Mouse (Mus musculus): ENCODE measurements around the gene Ptprm. TPM values are rescaled to one million over a fixed set of nuclear protein-coding genes. Genes with fewer than 3 reads are reported as not detected.

Ptprm gene
- total RNA-seq, 1 experiment from 2014 or later = not detected

DNA sequence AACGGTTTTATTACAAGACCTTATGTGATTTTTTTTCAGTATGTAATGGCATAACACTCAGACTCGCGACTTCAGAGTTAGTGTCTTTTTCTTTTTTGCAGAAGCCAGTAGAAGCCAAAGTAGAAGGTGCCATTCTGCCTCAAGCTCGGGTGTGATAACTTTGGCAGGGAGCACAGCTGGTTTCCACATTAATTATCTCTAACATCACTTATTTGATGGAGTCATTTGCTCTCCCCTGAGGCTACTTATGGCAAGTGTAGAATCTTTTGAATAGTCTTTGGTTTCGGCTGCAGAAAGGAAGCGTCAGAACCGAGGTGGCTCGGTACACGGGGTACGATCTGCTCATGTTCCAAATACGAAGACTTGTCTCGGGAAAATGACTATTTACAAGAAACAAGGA is 620.7 kb downstream of the Ptprm start:
- no peak for ATAC-seq (replicated peaks in 1 of 2; ENCODE audit: insufficient read depth in 1 of 2, low FRiP score in 2 of 2, low TSS enrichment in 1 of 2, low read depth in 1 of 2, poor library complexity in 2 of 2, severe bottlenecking in 2 of 2)

GRCm38 (mm10) chr17:66729979-66730378 is 624.3 kb downstream of the Ptprm start:
- no peak for ATAC-seq (replicated peaks in 1 of 2; ENCODE audit: insufficient read depth in 1 of 2, low FRiP score in 2 of 2, low TSS enrichment in 1 of 2, low read depth in 1 of 2, poor library complexity in 2 of 2, severe bottlenecking in 2 of 2)

GRCm38 (mm10) chr17:66720992-66721351 is 633.3 kb downstream of the Ptprm start:
- no peak for ATAC-seq (replicated peaks in 1 of 2; ENCODE audit: insufficient read depth in 1 of 2, low FRiP score in 2 of 2, low TSS enrichment in 1 of 2, low read depth in 1 of 2, poor library complexity in 2 of 2, severe bottlenecking in 2 of 2)

- ATAC-seq (replicated peaks in 1 of 2; ENCODE audit: insufficient read depth in 1 of 2, low FRiP score in 2 of 2, low TSS enrichment in 1 of 2, low read depth in 1 of 2, poor library complexity in 2 of 2, severe bottlenecking in 2 of 2) = no peak
Measured at GRCm38 (mm10) chr17:66720200-66720991, 633.9 kb downstream of the Ptprm start.

DNA sequence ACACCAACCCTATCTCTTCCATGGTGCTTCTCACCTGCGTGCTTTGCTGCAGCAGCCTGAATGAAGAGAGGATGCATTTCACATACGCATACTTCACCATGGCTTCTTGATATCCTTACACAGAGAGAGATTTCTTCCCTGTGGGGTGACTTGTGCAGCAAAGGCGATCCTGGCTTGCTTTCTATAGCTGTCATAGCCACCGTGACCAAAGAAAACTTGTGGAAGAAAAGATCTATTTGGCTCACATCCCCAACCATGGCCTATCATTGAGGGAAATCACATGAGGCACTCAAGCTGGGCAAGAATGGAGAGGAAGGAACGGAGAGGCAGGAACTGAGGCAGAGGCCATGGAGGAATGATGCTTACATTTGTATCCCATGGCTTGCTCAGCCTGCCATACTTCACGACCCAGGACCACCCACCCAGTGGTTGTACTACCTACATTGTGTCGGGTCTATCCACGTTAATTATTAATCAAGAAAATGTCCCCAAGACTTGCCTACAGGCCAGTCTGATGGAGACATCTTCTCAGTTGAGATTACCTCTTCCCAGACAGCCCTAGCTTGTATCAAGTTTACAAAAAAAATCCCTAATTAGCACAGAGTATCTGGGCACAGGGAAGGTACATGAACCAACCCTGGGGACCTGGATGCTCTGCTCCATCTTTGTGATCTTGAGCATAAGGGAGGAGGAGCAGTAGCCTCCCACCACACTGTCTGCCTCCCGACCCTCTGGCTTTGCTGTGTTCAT is 641.6 kb downstream of the Ptprm start:
- ATAC-seq (replicated peaks in 1 of 2; ENCODE audit: insufficient read depth in 1 of 2, low FRiP score in 2 of 2, low TSS enrichment in 1 of 2, low read depth in 1 of 2, poor library complexity in 2 of 2, severe bottlenecking in 2 of 2) = no peak

DNA sequence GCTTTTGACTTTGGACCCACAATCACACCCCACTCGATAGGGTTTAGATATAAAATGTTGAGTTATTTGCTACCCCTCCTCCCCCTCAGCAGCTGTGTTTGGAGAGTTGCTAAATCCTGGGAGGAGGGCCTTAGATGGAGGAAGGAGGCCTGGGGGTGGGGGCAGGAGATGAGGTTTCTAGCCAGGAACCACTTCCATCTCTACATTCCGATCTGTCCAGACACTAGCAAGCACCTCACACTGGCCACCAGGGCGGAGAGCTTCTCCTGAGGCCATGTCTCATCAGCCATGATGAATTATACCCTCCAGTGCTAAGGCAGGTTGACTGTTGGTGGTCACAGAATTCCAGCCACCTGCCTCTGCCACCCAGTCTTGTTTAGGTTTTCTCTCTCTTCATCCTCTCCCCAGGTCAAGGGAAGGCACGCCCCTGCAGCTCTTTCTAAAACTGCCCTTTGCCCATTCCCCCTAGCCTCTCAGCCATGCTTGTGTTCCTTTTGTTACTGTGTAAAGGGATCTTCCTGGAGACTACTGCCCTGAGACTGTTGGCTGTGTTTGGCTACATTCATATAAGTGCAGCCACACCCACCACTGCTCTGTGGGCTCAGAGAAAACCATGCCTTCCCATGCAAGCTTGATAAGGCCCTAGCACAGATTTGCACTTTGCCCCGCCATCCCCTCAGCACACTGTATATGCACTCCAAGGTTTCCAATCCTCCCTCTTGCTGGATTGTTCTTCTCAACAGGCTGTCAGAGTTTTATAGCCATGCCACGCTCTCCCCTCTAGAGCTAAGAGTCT is 642.8 kb downstream of the Ptprm start:
- peak in 1 of 2 experiments; percentile 23; a peak in 1 of 4 replicates for ATAC-seq (replicated peaks in 1 of 2; ENCODE audit: insufficient read depth in 1 of 2, low FRiP score in 2 of 2, low TSS enrichment in 1 of 2, low read depth in 1 of 2, poor library complexity in 2 of 2, severe bottlenecking in 2 of 2)

GRCm38 (mm10) chr17:66710568-66710967 is 643.7 kb downstream of the Ptprm start:
- peak; percentile 61 to 93 for ATAC-seq (replicated peaks in 1 of 2; ENCODE audit: insufficient read depth in 1 of 2, low FRiP score in 2 of 2, low TSS enrichment in 1 of 2, low read depth in 1 of 2, poor library complexity in 2 of 2, severe bottlenecking in 2 of 2)

DNA sequence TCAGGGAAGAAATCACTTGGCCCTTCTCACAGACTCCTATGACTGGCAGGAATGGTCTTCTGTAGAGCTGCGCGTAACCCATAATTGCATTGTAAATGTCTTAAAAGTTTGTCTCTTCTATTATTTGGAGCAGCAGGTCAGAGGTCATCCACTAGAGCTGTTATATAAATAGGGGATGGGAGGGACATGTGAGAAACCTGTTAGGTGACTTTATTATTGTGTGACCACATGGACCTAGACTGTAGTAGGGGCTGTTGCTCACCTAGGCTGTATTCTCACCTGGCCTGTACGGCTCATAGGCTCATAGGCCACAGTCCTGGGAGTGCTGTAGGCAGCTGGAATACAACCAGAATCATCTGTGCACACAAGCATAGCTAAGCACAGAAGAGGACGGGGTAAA is 645.5 kb downstream of the Ptprm start:
- ATAC-seq (replicated peaks in 1 of 2; ENCODE audit: insufficient read depth in 1 of 2, low FRiP score in 2 of 2, low TSS enrichment in 1 of 2, low read depth in 1 of 2, poor library complexity in 2 of 2, severe bottlenecking in 2 of 2) = no peak

- ATAC-seq (replicated peaks in 1 of 2; ENCODE audit: insufficient read depth in 1 of 2, low FRiP score in 2 of 2, low TSS enrichment in 1 of 2, low read depth in 1 of 2, poor library complexity in 2 of 2, severe bottlenecking in 2 of 2) = no peak
Measured at GRCm38 (mm10) chr17:66707684-66708083, 646.6 kb downstream of the Ptprm start.

DNA sequence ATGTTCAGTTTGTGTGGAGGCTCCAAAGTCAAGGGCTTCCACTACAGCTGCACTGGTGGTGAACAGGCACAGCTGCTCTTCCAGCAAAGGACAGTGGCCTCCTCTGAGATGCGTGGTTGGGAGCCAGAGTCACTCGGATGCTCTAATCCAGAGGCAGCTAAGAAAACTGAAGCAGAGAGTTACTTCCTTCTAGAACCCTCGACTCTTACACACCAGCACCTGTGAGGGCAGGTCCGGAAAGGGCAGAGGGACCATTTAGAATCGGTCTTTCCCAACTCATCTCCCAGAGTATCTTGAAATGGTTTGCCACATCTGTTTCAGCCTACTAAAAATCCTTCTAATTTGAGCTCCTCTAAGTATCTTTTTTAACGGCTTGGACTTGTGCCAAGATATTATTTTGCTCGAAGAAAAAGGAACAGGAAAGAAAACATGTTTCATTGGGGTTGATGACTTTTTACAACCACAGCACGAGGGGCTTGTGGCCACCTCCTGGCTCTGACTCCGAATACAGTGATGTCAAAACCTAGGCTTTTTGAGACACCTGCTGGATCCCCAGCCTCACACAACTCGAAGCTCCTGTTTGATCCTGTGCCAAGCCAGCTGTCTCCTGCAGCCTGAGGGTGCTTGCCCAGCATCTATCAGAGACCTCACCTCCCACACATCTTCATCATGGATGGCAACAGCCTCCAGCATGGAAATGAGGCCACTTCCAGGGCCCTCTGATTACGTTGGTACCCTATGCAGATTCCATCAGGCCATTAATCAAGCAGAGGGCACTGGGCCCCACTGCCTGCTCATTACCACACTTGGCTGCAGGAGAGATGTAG is 652.7 kb downstream of the Ptprm start:
- peak; percentile 73 to 84 for ATAC-seq (replicated peaks in 1 of 2; ENCODE audit: insufficient read depth in 1 of 2, low FRiP score in 2 of 2, low TSS enrichment in 1 of 2, low read depth in 1 of 2, poor library complexity in 2 of 2, severe bottlenecking in 2 of 2)

GRCm38 (mm10) chr17:66699896-66700295 is 654.4 kb downstream of the Ptprm start:
- no peak for ATAC-seq (replicated peaks in 1 of 2; ENCODE audit: insufficient read depth in 1 of 2, low FRiP score in 2 of 2, low TSS enrichment in 1 of 2, low read depth in 1 of 2, poor library complexity in 2 of 2, severe bottlenecking in 2 of 2)

- no peak for ATAC-seq (replicated peaks in 1 of 2; ENCODE audit: insufficient read depth in 1 of 2, low FRiP score in 2 of 2, low TSS enrichment in 1 of 2, low read depth in 1 of 2, poor library complexity in 2 of 2, severe bottlenecking in 2 of 2)
Measured at GRCm38 (mm10) chr17:66697650-66698049, 656.6 kb downstream of the Ptprm start.

DNA sequence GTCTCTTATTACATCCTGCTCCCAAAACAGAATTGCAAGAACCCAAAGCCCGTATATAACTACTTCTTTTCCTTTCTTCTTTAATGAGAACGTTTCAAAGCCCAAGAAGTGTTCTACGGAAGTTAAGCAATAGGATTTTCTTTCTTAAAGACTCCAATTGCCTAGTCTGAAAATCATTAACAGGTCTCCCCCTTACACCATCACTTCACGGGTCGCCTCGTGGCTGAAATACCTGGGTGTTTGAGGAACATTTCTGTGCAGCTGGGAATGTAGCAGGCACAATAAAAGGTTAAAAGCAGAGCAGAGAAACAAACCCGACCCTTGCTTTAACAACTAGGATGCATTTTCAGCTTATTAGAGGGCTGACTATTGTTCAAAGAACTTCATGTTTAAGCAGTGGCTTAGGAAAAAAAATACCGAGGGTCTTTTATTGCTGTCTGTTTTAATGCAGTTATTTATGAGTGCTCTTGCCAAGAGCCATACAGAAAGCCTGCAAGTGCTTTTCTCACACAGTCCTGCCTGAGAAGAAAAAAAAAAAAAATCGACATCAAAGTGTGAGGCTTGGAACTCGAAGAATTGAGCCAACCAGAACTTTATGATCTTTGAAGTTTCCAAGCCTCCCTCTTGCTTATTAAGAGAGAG is 657.6 kb downstream of the Ptprm start:
- ATAC-seq (replicated peaks in 1 of 2; ENCODE audit: insufficient read depth in 1 of 2, low FRiP score in 2 of 2, low TSS enrichment in 1 of 2, low read depth in 1 of 2, poor library complexity in 2 of 2, severe bottlenecking in 2 of 2) = no peak

DNA sequence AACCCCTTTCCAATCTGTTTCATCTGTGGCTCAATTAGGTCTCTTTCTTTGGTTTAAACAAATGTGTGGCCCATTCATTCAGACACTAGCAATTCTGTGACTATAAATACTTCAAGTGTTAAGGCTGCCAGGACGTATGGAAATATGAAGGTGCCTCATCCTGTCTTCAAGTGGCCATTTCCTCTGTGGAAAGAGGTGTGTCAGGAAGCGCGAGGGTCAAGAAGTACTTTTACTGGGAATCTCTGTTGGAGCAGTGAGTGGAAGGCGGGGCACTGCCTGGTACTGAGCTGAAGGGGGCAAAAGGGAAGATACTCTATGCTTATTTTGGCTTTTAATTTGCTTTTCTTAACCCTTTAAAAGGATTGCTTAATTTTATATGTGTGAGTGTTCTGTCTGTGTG is 659.9 kb downstream of the Ptprm start:
- ATAC-seq (replicated peaks in 1 of 2; ENCODE audit: insufficient read depth in 1 of 2, low FRiP score in 2 of 2, low TSS enrichment in 1 of 2, low read depth in 1 of 2, poor library complexity in 2 of 2, severe bottlenecking in 2 of 2) = no peak

DNA sequence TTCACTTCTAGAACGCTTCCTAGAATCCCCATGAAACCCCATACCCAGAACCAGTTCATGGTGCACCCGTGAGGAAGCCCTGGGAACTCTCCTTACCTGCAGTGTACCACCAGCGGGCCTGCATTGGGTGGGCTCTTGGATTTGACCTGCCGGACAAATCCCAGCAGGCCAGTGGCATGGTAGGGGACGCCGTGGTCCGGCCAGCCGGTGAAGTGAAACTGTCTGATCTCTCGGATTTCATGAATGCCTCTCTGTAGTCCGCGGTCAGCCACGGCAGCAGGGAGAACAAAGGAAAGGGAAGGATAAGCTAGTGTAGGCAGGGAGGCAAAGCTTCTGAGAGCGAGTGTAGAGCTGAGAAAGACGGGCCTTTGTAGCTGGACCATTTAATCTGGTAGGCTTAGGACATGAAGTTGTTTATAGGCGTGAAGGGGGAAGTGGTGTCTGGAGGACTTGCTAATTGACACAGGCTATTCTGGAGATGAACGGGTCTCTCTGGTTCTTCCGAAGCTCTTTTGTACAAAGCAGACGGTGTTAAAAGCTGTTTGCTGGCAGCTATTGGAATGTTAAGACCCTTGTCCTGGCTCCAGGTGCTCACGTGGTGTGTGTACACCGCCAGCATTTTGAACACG is 660.5 kb downstream of the Ptprm start:
- ATAC-seq (replicated peaks in 1 of 2; ENCODE audit: insufficient read depth in 1 of 2, low FRiP score in 2 of 2, low TSS enrichment in 1 of 2, low read depth in 1 of 2, poor library complexity in 2 of 2, severe bottlenecking in 2 of 2) = no peak

DNA sequence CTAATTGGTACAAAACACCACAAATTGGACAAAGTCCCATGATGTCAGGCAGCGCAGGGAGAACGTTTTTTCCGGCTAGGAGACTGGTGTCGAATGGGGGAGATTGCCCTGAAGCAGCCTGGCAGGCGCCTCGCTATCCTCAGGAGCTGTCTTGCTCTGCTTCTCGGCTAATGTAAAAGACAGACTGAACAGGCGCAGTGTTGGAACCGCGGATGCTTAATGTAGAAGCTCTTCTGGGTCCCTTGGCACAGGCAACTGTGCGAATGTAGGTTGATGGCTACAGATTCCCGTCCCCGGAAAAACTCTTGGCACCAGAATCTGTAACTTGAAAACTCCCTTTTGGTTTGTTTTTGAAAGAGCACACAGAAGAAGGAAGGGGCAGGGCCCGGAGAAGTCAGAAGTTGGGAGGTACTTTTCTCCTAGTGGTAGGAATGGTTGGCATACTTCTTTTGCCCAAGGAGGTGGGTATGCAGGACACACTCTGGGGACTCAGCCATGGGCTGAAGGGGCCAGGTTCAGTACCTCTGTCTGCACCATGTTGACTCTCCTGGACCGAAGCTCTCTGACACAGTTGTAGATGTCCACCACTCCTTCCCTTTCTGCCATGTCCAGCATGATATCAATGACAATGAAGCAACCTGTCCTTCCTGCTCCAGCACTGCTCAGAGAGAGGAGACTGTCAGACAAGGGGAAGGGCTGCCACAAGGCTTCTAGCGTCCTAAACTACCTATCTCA is 661.1 kb downstream of the Ptprm start:
- ATAC-seq (replicated peaks in 1 of 2; ENCODE audit: insufficient read depth in 1 of 2, low FRiP score in 2 of 2, low TSS enrichment in 1 of 2, low read depth in 1 of 2, poor library complexity in 2 of 2, severe bottlenecking in 2 of 2) = no peak

All from hematopoietic stem cell, adult 5-6 weeks (primary cell).